Comparison of ENCODE assay signal across 14 mouse cellular contexts in the genomic region with DNA sequence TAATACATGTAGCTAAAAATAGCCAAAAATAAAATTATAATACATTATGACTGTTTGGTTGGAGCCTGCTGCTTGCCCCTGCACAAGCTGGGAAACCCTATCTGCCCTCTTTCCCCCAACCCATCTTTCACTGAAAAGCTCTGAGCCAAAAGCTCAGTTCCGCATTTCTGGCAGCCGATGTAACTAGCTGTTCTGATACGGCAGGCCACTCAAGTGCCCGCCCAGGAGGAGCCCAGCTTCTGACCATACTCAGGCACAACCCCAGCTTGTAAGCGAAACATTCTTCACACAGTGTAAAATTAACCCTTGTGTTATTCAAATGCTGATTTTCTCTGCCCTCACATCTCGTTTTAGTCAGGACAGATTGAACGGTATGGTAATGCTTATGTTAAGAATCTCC. TPM values are rescaled to one million over a fixed set of nuclear protein-coding genes. Genes with fewer than 3 reads are reported as not detected.
A peak's percentile ranks its signal among the peaks of the same experiment; 100 is the strongest.
DNase-seq lines count a peak whose midpoint lies in the region; ATAC-seq lines count a peak whose summit lies in the region.
"Had no signal": no experiment of that assay in that cellular context is flagged by ENCODE, and none has a peak within 500 bp of the region (broad histone marks: within the 10 kb centered on the region; RNA-seq: fewer than 3 reads in every experiment).

No protein-coding gene starts in this region.

- H3K9ac ChIP-seq in embryonic facial prominence, embryonic 14.5 days (ENCODE audit: low read depth, low read length) = no peak overlapping the region
- H3K9ac ChIP-seq: hindbrain, embryonic 12.5 days; liver, postnatal 0 days; neural tube, embryonic 15.5 days had no signal

- no peaks in the 10 kb centered on the region for H3K36me3 ChIP-seq in embryonic facial prominence, embryonic 14.5 days (ENCODE audit: control insufficient read depth, insufficient read depth, low read length)
- H3K36me3 ChIP-seq in embryonic facial prominence, embryonic 10.5 days (replicated peaks) = no peaks in the 10 kb centered on the region
- H3K36me3 ChIP-seq in splenic B cell, adult 2 months (ENCODE audit: control insufficient read depth, insufficient read depth, low read length, poor library complexity, severe bottlenecking) = no peaks in the 10 kb centered on the region
- H3K36me3 ChIP-seq: hindbrain, embryonic 12.5 days; neural tube, embryonic 15.5 days had no signal

- no peaks in the 10 kb centered on the region for H3K4me1 ChIP-seq in embryonic facial prominence, embryonic 14.5 days (ENCODE audit: control insufficient read depth, insufficient read depth, low read length)
- peaks cover 3% of the 10 kb centered on the region; the same call in 1 of the 2 replicates for H3K4me1 ChIP-seq in embryonic facial prominence, embryonic 10.5 days
- H3K4me1 ChIP-seq: hindbrain, embryonic 12.5 days; neural tube, embryonic 15.5 days had no signal

- H3K4me2 ChIP-seq in embryonic facial prominence, embryonic 14.5 days (ENCODE audit: low read depth, low read length) = no peak overlapping the region
- H3K4me2 ChIP-seq: hindbrain, embryonic 12.5 days; neural tube, embryonic 15.5 days had no signal

- DNase-seq in embryonic facial prominence, embryonic 14.5 days (ENCODE audit: low spot score) = peak; percentile 51
- no peak for DNase-seq in embryonic facial prominence, embryonic 10.5 days (ENCODE audit: low spot score)
- DNase-seq in kidney, postnatal 10 days = peak; percentile 43
- DNase-seq in kidney, postnatal 36 days = no peak
- peak; percentile 61 for DNase-seq in heart, postnatal 4 days
- peak; percentile 37 for DNase-seq in splenic B cell, adult 2 months (ENCODE audit: low read depth, low spot score)
- no peak for DNase-seq in adrenal gland, postnatal 10 days

- no peak overlapping the region for H3K4me3 ChIP-seq in embryonic facial prominence, embryonic 14.5 days (ENCODE audit: low read depth, low read length)
- H3K4me3 ChIP-seq in embryonic facial prominence, embryonic 10.5 days = no peak overlapping the region
- H3K4me3 ChIP-seq: hindbrain, embryonic 12.5 days; neural tube, embryonic 15.5 days had no signal

- no peak overlapping the region for H3K27ac ChIP-seq in embryonic facial prominence, embryonic 14.5 days (replicated peaks; ENCODE audit: low read depth, low read length)
- H3K27ac ChIP-seq in embryonic facial prominence, embryonic 10.5 days (replicated peaks) = no peak overlapping the region
- H3K27ac ChIP-seq: hindbrain, embryonic 12.5 days; neural tube, embryonic 15.5 days had no signal

- no peaks in the 10 kb centered on the region for H3K9me3 ChIP-seq in embryonic facial prominence, embryonic 14.5 days (ENCODE audit: control insufficient read depth, low read length)
- no peaks in the 10 kb centered on the region for H3K9me3 ChIP-seq in embryonic facial prominence, embryonic 10.5 days
- H3K9me3 ChIP-seq: hindbrain, embryonic 12.5 days; neural tube, embryonic 15.5 days had no signal

- H3K27me3 ChIP-seq in embryonic facial prominence, embryonic 14.5 days (replicated peaks; ENCODE audit: control insufficient read depth, insufficient read depth, low read length) = no peaks in the 10 kb centered on the region
- no peaks in the 10 kb centered on the region for H3K27me3 ChIP-seq in embryonic facial prominence, embryonic 10.5 days (replicated peaks; ENCODE audit: low read depth, poor library complexity, severe bottlenecking)
- H3K27me3 ChIP-seq in splenic B cell, adult 2 months (ENCODE audit: control insufficient read depth, insufficient read depth, low read length, poor library complexity, severe bottlenecking) = no peaks in the 10 kb centered on the region
- H3K27me3 ChIP-seq: hindbrain, embryonic 12.5 days; neural tube, embryonic 15.5 days had no signal

- peak; percentile 48; the same call in 1 of the 2 replicates for ATAC-seq in embryonic facial prominence, embryonic 14.5 days (ENCODE audit: low read depth)
- ATAC-seq in monocyte, adult 5-6 weeks (replicated peaks; ENCODE audit: insufficient number of reproducible peaks, low FRiP score, low TSS enrichment, poor library complexity, severe bottlenecking) = no peak

- 43% methylated on average over 7 of the region's 7 CpGs for WGBS in embryonic facial prominence, embryonic 14.5 days
- 72% methylated on average over 7 of the region's 7 CpGs for WGBS in embryonic facial prominence, embryonic 10.5 days

RNA-seq across cellular contexts. Expression of gene Acsbg2, which starts 15.3 kb away (rescaled TPM):
- not detected in 2 replicates for polyA plus RNA-seq in embryonic facial prominence, embryonic 14.5 days (2014; fragmentation: Nextera tagmentation; extraction: Ambion mirVana)
- polyA plus RNA-seq in embryonic facial prominence, embryonic 10.5 days (2016; fragmentation: Nextera tagmentation; extraction: Ambion mirVana) = not detected in 2 replicates
- total RNA-seq in heart, postnatal 4 days (2021) = not detected
- total RNA-seq in monocyte, adult 5-6 weeks (2017) = not detected in 3 replicates
- under 1 TPM in 1 of 2 experiments, not detected in 1; 0.12 TPM for total RNA-seq in adrenal gland, postnatal 10 days (2021)
- total RNA-seq: layer of hippocampus, postnatal 10 days had no signal
- polyA plus RNA-seq: hindbrain, embryonic 12.5 days; limb, embryonic 11.5 days; liver, postnatal 0 days; midbrain, postnatal 0 days; neural tube, embryonic 15.5 days had no signal

RNA-seq across cellular contexts. Expression of gene 1700061G19Rik, which starts 16.4 kb away (rescaled TPM):
- 0.14 and 0.26 TPM in 2 replicates for polyA plus RNA-seq in embryonic facial prominence, embryonic 14.5 days (2014; fragmentation: Nextera tagmentation; extraction: Ambion mirVana)
- polyA plus RNA-seq in embryonic facial prominence, embryonic 10.5 days (2016; fragmentation: Nextera tagmentation; extraction: Ambion mirVana) = 0.44 and 0.52 TPM in 2 replicates
- total RNA-seq in heart, postnatal 4 days (2021) = under 1 TPM; 0.16 to 0.21 TPM
- total RNA-seq in monocyte, adult 5-6 weeks (2017) = not detected in 3 replicates
- 1 to 10 TPM; 1.2 to 2.6 TPM for total RNA-seq in adrenal gland, postnatal 10 days (2021)
- total RNA-seq: midbrain, postnatal 0 days had no signal

RNA-seq across cellular contexts. Expression of gene Rfx2, which starts 28.1 kb away (rescaled TPM):
- 3.5 and 5.3 TPM in 2 replicates for polyA plus RNA-seq in embryonic facial prominence, embryonic 14.5 days (2014; fragmentation: Nextera tagmentation; extraction: Ambion mirVana)
- polyA plus RNA-seq in embryonic facial prominence, embryonic 10.5 days (2016; fragmentation: Nextera tagmentation; extraction: Ambion mirVana) = 4.0 and 5.3 TPM in 2 replicates
- total RNA-seq in heart, postnatal 4 days (2021) = 1 to 10 TPM; 8.1 to 9.3 TPM
- 4.7 to 8.2 TPM (median 6.6 TPM) in 3 replicates for total RNA-seq in monocyte, adult 5-6 weeks (2017)
- 1 to 10 TPM; 5.5 to 5.7 TPM for total RNA-seq in adrenal gland, postnatal 10 days (2021)

Comparison
In these comparisons a context has a peak if more than half of its experiments do, and no peak if none do; other contexts are left out.
1. DNase-seq: peak in embryonic facial prominence, embryonic 14.5 days (single experiment), kidney, postnatal 10 days (single experiment), heart, postnatal 4 days (single experiment) and splenic B cell, adult 2 months (single experiment); none in embryonic facial prominence, embryonic 10.5 days (single experiment), kidney, postnatal 36 days (0 of 2) and adrenal gland, postnatal 10 days (single experiment).